Mouse (Mus musculus) adrenal gland, postnatal 0 days (tissue): ENCODE measurements around the gene Josd2. TPM values are rescaled to one million over a fixed set of nuclear protein-coding genes. Genes with fewer than 3 reads are reported as not detected.

Source experiments
- microRNA-seq: library from miRNA; unstranded; fragments of <30 nt; microRNA quantifications from one replicate; pipeline ENCODE4, GENCODE M21; 2016; ENCODE audit warnings: borderline replicate concordance; ENCODE audit not compliant: insufficient number of aligned reads
- polyA plus RNA-seq: library from polyadenylated mRNA; unstranded; fragments of >200 nt; fragmentation: Nextera tagmentation; extraction: Ambion mirVana; gene quantifications from 2 replicates; pipeline ENCODE4 v1.2.1, GENCODE M21; 2015

The Josd2 gene
- 53.4 and 55.2 TPM in 2 replicates for polyA plus RNA-seq

GRCm38 (mm10) chr7:44467811-44468411, at the start of gene Josd2:
Gene Josd2, plus strand, starts transcription at chr7:44467980.

GRCm38 (mm10) chr7:44428968-44429521, 38.7 kb upstream of the Josd2 start, which contains the start of gene Lrrc4b:
Gene Lrrc4b, plus strand, starts transcription at chr7:44429018.

GRCm38 (mm10) chr7:44465111-44465510, 2.7 kb upstream of the Josd2 start, which contains the start of gene Aspdh:
Gene Aspdh, plus strand, starts transcription at chr7:44465391.

GRCm38 (mm10) chr7:44495992-44496770, 28.4 kb downstream of the Josd2 start, which contains the start of the genes Emc10 and Fam71e1:
Gene Emc10, minus strand, starts transcription at chr7:44496529.
Gene Fam71e1, plus strand, starts transcription at chr7:44496581.

Small RNA genes within 50 kb of the gene (microRNA-seq; reads per million reads assigned to microRNA genes)
- gene Mir7052 = not detected

Other genes starting within 250 kb of the Josd2 start
- 0.37 and 1.4 TPM in 2 replicates for gene Klk1, start 242.6 kb upstream of the Josd2 start, polyA plus RNA-seq
- 0.17 TPM in 1 of 2 replicates, not detected in the other for gene Gm36864, start 231.8 kb upstream of the Josd2 start, polyA plus RNA-seq
- 0.58 and 2.0 TPM in 2 replicates for gene 1700028J19Rik, start 221.3 kb upstream of the Josd2 start, polyA plus RNA-seq
- 76.2 and 139 TPM in 2 replicates for gene 2410002F23Rik, start 221.3 kb upstream of the Josd2 start, polyA plus RNA-seq
- gene Acp4, start 210.6 kb upstream of the Josd2 start, polyA plus RNA-seq = not detected in 2 replicates
- not detected in 2 replicates for gene Gm15517, start 206.5 kb upstream of the Josd2 start, polyA plus RNA-seq
- gene Clec11a, start 161.1 kb upstream of the Josd2 start, polyA plus RNA-seq = 9.6 and 11.3 TPM in 2 replicates
- gene Shank1, start 157.7 kb upstream of the Josd2 start, polyA plus RNA-seq = 2.0 and 2.9 TPM in 2 replicates
- gene Syt3, start 83.9 kb upstream of the Josd2 start, polyA plus RNA-seq = 3.1 and 3.6 TPM in 2 replicates
- 1.2 and 2.0 TPM in 2 replicates for gene 1700008O03Rik, start 82.2 kb upstream of the Josd2 start, polyA plus RNA-seq
- 1.3 and 3.1 TPM in 2 replicates for gene Lrrc4b, start 39.0 kb upstream of the Josd2 start, polyA plus RNA-seq
- gene Aspdh, start 2.6 kb upstream of the Josd2 start, polyA plus RNA-seq = 1.4 and 2.2 TPM in 2 replicates
- gene Emc10, start 28.5 kb downstream of the Josd2 start, polyA plus RNA-seq = 102 and 104 TPM in 2 replicates
- 17.2 and 25.9 TPM in 2 replicates for gene Fam71e1, start 28.6 kb downstream of the Josd2 start, polyA plus RNA-seq
- 0.41 and 0.92 TPM in 2 replicates for gene Mybpc2, start 56.7 kb downstream of the Josd2 start, polyA plus RNA-seq
- gene Spib, start 64.1 kb downstream of the Josd2 start, polyA plus RNA-seq = 0.50 and 0.86 TPM in 2 replicates
- 19.6 and 23.4 TPM in 2 replicates for gene Pold1, start 80.9 kb downstream of the Josd2 start, polyA plus RNA-seq
- 63.2 and 98.6 TPM in 2 replicates for gene Nr1h2, start 86.0 kb downstream of the Josd2 start, polyA plus RNA-seq
- 3.6 and 4.3 TPM in 2 replicates for gene Napsa, start 104.4 kb downstream of the Josd2 start, polyA plus RNA-seq
- gene Kcnc3, start 122.7 kb downstream of the Josd2 start, polyA plus RNA-seq = 0.63 and 2.0 TPM in 2 replicates
- gene Myh14, start 202.9 kb downstream of the Josd2 start, polyA plus RNA-seq = 1.7 and 2.0 TPM in 2 replicates
- not detected in 2 replicates for gene Izumo2, start 240.8 kb downstream of the Josd2 start, polyA plus RNA-seq